Mouse (Mus musculus) embryo, embryonic 10.5 days (tissue): ENCODE results near the gene Gpx4.

Source experiments
- DNase-seq: peaks from one replicate; pipeline ENCODE4 v3.0.0-alpha.2; 2015; ENCODE audit warnings: low spot score

Gene Gpx4

DNA sequence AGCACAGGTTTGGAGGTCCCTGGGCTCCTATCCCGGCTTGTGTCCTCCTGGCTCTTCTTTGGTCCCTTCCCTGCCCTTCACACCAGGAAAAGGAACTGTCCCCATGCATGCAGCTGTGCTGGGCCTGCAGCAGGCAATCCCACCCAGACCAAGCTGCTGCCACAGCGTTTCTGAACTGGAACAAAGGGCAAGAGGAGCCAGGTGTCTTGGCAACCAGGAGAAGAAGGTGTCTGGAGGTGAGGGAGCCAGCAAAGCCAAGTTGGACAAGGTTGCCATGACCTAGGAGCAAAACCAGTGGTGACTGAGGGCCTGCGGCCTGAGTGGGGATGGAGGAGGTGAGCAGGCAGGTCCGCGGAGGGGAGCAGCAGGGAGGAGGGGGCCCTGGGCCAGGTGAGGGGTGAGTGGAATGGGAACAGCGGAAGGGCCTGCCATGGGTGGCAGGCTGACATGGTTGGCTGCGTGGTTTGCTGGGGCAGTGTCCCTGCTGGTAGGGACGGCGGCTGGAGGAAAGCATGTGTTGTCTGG, at the start of gene Gpx4:
Gene Gpx4 (plus strand): TSS at position 126 of the 525 bp plus-strand sequence.
- DNase-seq, result no peak

DNA sequence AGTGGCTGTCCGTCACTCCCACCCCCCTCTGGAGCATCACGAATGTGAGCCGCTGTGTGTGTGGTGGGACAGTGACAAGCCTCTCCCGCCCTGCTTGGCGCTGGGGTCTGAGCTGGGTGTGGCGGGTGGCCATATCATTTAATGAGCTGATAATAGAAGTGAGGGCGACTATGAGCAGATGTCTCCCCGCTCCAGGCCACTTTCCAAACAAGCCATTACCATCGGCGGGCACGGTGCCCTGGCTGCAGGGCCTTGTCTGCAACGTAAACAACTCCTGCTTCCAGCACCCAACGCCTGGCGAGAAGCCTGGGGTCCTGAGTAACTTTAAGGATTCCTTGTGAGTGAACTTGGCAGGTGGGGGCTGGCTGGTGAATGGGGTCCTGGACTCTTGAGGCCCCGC, 49.1 kb upstream of the Gpx4 start:
- no peak for DNase-seq

DNA sequence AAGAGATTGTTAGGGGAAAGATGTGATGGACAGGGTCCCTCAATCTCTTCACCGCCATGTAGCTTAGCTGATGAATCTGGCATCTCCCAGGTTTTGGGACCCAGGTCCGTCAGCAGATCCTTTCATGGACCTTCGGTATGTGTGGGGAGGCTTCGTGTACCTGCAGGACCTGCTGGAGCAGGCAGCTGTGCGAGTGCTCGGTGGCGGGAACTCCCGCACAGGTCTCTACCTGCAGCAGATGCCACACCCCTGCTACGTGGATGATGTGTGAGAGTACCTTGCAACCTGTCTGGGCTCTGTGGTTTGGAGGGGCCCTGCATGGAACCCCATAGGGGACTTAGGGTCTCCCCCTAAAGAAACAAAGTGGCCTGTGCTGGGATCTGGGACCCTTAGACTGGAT, 45.0 kb upstream of the Gpx4 start:
- no peak for DNase-seq

DNA sequence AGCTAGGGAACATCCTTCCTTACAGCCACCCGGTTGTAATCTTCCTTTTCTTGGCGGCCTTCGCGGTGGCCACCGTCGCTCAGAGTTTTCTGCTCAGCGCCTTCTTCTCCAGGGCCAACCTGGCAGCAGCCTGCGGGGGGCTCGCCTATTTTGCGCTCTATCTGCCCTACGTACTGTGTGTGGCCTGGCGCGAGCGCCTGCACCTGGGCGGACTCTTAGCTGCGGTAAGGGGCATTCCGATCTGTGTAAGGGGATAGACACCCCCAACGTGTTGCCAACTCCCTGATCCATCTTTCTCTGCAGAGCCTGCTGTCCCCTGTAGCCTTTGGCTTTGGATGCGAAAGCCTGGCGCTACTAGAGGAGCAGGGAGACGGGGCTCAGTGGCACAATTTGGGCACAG, 44.1 kb upstream of the Gpx4 start:
- no peak for DNase-seq

DNA sequence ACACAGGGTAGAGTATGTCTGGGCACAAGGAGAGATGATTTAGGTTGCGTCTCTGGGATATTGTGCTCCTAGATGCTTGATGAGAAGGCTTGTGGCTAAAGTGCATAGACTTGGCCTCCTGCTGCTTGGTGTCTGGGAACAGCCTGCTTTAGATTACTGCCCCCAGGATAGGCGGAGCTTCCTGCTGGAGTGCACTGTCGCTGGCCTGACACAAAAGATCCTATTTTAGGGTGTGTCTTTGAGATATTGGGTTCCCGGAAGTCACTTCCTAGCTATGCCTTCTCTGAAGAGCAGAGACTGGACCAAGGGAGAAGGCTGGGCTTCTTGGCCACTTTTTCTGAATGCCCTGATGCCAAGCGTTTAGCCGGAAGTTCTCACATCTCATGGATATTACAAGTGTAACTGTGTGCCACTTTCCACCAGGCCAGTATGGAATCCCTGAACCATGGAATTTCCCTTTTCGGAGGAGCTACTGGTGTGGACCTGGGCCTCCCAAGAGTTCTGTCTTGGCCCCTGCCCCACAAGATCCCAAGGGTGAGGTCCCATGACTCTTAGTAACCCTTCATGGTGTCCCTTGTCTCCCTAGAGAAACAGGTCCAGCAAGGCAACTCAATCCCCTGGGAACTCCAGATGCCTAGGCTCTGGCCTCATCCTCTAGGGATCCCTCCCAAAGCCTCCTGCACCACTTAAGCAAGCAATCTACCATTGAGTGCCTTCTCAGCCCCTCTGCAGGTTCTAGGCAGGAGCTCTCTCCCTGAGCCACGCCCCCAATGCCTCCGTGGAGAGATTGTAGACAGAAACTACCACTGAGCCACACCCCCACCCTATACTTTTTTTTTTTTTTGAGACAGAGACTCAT, 43.4 kb upstream of the Gpx4 start:
- no peak for DNase-seq

DNA sequence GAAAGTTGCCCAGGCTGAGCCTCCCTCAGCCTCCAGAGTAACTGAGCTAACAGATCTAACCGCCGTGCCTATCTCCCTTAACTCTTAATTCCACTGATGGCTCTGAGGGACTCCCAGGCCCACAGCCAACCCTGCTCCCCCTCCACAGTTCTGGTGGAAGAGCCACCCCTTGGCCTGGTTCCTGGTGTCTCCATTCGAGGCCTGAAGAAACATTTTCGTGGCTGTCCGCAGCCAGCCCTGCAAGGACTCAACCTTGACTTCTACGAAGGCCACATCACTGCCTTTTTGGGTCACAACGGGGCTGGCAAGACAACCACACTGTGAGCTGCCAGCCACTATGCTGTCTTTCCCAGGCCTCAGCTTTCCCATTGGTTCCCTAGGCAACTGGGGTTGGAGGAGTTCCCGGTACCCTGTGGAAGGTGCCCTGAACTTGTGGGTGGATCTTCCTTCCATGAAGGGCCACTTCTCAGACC, 42.7 kb upstream of the Gpx4 start:
- DNase-seq, result no peak

DNA sequence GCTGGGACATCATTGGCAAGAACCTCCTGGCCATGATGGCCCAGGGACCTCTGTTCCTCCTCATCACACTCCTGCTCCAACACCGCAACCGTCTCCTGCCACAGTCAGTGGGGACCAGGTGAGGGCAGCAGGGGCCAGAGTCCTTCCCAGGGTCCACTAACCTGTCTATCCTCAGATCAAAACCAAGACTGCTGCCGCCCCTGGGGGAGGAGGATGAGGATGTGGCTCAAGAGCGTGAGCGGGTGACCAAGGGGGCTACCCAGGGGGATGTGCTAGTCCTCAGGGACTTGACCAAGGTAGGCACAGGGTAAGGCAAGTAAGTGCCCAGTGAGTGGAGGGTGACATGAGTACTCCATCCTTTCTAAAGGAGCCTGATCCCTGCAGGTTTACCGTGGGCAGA, 35.2 kb upstream of the Gpx4 start:
- DNase-seq, result no peak

DNA sequence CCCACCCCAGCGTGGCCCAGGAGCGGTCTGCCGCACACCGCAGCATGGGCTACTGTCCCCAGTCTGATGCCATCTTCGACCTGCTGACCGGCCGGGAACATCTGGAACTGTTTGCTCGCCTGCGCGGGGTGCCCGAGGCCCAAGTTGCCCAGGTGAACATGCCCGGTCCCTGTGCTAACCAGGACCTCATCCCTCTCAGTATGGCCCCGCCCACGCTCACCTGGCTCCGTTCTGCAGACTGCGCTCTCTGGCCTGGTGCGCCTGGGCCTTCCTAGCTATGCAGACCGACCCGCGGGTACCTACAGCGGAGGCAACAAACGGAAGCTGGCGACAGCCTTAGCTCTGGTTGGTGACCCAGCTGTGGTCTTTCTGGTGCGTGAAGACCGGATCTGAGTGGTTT, 33.4 kb upstream of the Gpx4 start:
- no peak for DNase-seq

DNA sequence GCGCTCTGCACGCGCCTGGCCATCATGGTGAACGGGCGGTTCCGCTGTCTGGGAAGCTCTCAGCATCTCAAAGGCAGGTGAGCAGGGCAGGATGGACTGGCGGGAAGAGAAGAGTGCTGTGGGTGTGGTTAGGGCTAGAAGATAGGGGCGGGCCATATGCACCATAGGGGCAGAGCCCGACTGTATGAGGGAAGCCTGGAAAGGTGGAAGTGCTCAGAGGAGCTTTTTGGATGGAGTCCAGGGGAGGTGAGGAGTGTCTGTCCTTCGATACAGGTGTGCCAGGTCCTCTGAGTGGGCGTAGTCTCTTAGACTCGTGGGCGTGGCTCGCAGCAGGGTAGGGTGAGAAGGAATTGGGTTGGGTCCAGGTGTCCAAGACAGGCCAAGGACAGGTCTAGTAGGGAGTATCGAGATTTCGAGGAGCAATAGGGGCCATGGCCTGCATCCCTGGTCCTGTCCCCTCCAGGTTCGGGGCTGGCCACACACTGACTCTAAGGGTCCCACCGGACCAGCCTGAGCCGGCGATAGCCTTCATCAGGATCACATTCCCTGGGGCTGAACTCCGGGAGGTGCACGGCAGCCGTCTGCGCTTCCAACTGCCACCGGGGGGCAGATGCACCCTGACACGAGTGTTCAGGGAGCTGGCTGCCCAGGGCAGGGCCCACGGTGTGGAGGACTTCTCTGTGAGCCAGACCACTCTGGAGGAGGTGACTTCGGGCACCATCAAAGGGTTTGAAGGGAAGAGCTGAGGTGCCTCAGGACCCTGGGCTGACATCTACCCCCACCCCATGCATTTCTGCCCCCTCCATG, 32.3 kb upstream of the Gpx4 start:
- DNase-seq, result no peak

DNA sequence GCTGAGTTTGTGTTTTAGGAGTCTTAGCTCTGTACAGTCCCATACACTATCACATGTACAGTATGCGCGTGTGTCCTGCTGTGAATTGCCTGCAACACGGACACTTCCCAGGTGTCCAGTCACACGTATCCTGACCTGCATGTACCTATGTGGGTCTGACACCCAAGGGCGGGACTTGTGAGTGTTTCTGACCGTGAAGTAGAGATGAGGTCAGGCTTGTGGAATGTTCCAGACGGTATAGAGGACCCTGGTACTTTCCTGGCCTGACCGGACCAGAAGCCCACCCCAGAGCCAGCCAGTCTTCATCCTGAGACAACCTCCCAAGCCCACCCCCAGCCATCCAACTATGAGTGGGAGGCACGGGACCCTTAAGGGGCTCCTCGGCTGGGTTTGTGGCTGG, 31.4 kb upstream of the Gpx4 start:
- DNase-seq, result no peak

DNA sequence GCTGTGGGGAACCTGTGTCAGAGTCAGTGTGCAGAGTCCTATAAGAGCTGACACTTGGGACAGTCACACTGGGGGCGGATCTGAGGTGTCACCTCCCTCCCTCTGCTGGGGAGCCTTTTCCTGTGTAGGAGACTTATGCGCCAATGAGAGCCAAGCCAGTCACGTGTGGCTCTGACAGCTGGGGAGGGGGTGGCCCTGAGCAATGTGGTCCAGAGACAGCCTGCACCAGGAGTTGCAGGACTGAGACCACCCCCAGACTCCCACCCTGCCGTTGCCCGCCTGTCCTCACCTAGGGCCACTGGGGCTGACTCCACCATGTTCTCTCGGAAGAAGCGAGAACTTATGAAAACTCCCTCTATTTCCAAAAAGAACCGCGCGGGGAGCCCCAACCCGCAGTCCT, 30.5 kb upstream of the Gpx4 start, which contains the start of gene Arhgap45:
Gene Arhgap45 (plus strand): TSS at position 143 of the 400 bp plus-strand sequence.
- DNase-seq, result no peak

DNA sequence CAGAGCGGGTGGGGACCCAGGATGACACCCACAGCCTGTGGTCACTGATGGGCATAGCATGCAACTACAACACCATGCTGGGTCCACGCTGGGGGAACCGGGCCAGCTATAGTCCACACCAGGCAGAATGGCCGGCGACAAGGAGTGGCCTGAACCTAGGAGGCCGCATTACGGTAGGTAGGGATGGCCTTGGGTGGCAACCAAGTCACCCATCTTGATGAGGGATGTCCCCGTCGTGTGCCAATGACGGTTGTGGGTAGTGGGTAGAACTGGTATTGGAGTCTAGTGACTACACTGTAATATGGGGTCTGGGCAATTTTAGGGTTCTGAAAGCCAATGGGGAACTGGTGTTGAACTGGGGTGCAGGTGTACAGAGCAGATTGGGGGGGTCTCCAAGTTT, 30.0 kb upstream of the Gpx4 start:
- no peak for DNase-seq

DNA sequence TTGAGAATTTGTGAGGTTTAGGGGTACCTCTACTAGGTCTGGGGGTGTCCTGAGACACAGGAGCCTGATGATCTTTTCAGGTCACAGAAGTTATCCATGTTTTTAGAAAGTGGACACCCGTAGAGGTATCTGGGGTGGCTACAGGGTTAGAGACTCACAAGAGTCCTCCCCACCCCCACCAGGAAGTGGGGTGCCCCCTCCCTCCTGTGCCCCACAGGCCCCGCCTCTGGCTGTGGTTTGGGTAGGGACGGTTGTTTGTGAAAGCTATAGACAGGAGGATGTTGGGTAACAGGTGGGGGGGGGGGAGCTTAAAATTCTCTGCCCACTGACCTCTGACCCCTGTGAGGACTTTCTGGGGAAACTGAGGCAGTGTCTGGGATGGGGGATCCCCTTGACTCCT, 29.6 kb upstream of the Gpx4 start:
- no peak for DNase-seq

DNA sequence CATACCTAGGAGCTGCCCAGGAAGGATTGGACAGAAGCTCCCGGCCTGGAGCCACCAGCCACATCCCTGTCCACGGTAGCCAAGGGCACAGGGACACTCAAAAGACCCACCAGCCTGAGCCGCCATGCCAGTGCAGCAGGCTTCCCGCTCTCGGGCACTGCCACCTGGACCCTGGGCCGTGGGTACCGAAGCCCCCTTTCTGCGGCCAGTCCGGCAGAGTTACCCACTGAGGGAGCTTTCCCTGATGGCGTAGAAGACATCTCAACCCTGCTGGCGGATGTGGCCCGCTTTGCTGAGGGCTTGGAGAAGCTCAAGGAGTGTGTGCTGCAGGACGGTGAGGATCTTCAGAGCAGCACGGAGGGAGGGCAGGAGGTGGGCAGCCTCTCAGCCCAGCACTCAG, 29.2 kb upstream of the Gpx4 start:
- DNase-seq, result no peak

DNA sequence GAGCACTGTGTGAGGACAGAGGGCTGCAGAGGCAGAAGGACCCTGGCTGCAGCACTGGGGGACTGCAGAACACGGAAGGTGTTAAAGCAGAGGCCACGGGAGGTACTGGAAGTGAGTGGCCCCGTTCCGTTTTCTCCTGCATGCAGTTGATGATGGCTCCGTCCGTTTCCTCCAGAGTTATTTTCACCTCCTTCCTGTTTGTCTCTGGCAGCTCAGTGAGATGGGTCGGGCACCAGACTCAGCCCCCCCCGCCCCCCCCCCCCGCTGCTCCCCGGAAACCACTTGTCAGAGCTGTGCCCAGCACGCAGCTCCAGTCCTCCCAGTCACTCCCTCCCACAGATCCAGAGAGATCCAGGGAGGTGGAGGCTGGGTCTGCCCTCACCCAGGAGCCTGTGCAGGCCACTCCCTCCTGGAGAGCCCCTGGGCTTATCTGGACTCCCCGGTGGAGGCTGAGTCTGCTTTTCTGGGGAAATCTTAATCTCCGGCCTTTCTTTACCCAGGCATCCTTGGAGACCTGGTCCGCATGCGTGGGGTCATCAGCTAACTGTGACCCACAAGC, 28.1 kb upstream of the Gpx4 start:
- peak; percentile 46 for DNase-seq

DNA sequence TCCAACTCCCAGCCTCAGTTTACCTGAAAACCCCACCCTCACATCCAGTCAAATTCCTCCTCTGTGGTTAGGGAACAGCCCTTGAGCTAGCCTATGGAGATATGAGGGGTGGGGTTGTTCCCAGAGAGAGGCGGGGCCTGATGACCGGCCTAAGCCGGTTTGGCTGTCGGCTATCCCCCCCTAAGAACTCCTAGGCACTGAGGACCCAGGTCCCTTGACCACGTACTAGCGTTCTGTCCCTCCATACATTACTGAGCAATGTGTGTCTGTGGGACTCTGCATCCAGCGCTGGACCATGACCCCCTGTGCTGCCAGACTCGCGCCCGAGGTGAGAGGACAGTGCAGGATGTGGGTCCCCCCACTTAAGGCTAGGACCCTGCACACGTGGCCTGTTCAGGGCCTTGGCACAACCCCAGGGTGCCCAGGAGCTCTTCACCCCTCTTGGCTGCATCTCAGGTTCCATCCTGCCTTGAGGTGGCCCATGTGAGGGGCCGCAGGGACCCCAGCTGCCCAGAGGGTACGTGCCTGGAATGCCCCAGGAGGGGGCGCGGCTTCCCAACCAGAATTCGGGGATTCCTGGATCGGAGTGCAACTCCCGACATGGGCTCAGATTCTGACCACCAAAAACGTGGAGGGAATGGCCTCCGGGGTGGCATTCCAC, 27.4 kb upstream of the Gpx4 start:
- DNase-seq, result peak; percentile 76

DNA sequence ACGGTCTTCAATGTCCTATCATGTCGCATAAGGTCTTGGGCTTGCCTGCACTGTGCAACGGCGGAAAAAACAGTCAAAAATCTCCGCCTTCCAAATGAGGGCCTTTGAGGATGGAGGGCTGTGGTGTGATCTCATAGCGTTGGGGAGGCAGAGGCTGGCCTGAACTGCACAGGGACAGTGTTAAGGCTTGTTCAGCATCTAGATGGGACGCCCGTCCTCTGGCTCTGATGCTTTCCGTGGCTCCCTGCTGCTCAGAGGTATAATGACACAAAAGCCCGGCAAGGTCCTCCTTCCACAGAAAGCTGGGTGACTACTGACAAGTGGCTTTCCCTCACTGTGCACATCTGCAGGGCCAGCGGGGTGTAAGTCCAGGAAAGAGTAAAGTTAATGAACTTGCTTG, 26.8 kb upstream of the Gpx4 start:
- no peak for DNase-seq

DNA sequence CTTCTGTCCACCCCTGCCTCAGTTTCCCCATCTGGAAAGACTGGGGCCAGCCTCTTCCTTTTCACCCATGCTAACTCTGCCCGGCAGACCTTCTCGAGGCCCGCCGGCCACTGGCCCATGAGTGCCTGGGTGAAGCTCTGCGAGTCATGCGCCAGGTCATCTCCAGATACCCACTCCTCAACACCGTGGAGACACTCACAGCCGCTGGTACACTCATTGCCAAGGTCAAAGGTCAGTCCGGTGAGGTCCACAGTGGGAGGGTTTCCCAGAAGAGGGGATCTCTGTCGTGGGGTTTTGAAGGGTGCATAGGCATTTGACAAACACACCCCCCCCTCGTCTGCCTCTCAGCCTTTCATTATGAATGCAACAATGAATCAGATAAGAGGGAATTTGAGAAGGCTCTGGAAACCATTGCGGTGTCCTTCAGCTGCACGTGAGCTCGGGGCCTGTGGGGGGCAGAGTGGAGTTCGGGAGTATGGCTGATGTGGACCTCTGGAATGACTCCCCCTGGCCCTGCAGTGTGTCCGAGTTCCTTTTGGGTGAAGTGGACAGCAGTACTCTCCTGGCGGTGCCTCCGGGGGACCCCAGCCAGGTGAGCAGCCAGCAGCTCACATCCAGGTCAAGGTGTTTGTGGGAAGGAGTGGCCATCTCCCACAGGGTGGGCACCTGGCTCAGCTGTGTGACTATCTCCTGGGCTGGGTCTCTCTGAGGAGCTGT, 26.2 kb upstream of the Gpx4 start:
- no peak for DNase-seq

DNA sequence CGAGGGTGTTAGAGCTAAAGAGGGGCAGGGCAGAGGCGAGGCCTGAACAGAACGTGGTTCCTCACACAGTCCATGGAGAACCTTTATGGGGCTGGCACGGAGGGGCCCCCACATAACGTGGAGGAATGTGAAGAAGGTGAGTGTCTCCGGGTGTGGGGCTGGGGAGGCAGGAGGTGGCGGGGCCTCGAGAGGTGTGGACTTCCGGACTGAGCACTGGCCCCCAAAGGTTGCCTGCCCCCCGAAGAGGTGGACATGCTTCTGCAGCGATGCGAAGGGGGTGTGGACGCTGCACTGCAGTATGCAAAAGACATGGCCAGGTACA, 25.7 kb upstream of the Gpx4 start:
- DNase-seq, result no peak

DNA sequence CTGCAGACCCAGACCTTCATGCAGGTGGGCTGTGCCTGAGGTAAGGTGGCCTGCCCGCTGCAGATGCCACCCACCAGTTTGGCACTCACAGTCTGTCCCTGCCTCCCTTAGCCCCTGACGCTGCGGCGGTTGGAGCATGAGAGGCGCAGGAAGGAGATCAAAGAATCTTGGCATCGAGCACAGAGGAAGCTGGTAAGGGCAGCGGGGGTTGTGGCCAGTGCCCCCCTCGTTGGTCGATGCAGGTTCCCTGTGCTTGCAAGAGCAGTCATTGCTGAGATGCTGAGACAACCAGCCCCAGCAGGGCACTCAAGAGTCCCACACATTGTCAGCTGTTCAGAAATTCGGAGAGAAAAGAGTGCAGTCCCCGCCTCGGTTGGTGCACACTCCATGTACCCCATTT, 24.8 kb upstream of the Gpx4 start:
- DNase-seq, result no peak

DNA sequence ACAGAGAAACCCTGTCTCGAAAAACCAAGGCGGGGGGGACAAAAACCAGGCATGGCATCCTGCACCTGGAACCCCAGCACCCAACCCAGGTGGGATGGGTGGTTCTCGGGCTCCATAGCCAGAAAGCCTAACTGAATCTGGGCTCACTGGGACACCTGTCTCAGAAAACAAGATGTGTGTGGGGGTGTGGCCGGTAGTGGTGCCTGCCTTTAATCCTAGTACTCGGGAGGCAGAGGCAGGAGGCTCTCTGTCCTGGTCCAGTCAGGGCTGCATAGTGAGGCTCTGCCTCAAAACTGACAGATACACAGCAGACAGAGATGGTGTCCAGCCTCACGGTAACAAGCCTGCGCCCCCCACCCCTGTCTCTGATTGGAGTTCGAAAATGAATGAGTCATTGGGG, 24.2 kb upstream of the Gpx4 start:
- no peak for DNase-seq

DNA sequence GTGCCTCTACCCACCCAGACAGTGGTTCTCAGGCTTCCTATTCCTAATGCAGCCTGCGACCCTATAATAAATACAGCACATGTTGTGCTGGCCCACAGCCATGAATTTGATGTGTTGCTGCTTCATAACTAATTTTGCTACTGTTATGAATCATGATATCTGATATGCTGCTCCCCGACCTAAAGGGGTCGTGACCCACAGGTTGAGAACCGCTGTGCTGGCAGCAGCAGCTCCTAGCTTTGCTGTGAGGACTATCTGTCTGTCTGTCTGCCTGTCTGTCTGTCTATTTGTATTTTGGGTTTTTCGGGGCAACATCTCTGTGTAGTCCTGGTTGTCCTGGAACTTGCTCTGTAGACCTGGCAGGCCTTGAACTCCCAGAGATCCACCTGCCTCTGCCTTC, 23.2 kb upstream of the Gpx4 start:
- DNase-seq, result no peak
